Mouse (Mus musculus) cerebellum, adult 2 months (tissue): ENCODE measurements around the gene Ankmy1.

ENCODE experiments used
- CTCF ChIP-seq: fragments of 200-500 bp; IDR thresholded peaks from 2 replicates; pipeline ENCODE4 v1.5.1; 2011; ENCODE audit warnings: low read depth, mild to moderate bottlenecking, control low read depth, low read length, moderate library complexity, borderline replicate concordance; ENCODE audit not compliant: insufficient read depth
- POLR2A ChIP-seq: fragments of 200-500 bp; IDR thresholded peaks from 2 replicates; pipeline ENCODE4 v1.6.1; 2011; ENCODE audit warnings: low read length, control low read depth, borderline replicate concordance; ENCODE audit not compliant: insufficient read depth

DNA sequence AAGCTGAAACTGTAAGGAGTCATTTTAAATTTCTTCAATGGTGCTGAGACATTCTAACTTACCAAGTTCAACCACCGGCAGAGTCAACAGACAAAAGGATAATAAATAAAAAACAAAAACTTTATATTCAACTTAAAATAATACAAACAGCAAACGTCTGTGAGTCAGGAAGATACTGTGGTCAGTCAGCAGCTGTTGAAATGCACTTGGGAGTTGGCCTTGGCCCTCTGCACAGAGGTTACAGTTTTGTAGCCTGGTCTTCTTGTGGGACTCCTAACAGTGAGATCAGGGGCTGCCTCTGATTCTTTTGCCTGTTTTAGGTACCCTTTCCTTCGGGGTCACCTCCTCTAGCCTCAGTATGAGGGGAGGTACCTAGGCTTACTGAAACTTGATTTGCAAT lies 8.8 kb downstream of the Ankmy1 start:
- TF ChIP-seq POLR2A (no peak), CTCF (no peak)
